Mouse (Mus musculus): ENCODE data around the gene Glis2. TPM values are rescaled to one million over a fixed set of nuclear protein-coding genes. Genes with fewer than 3 reads are reported as not detected.

The Glis2 gene
- total and polyA plus RNA-seq, 3 experiments, result 0.59 to 3.3 (median 2.5) TPM

GRCm38 (mm10) chr16:4590236-4590635 lies 4.3 kb upstream of the Glis2 start:
- H3K4me3 ChIP-seq (replicated peaks in 1 of 3; ENCODE audit: low read depth in 2 of 3, low read length in 2 of 3, poor library complexity in 1 of 3), result no peak overlapping the region
- in situ Hi-C loops (cut with MboI; ENCODE audit: low pct_ligation_motif_present, low pct_unique_long_range_greater_than_20kb, low sequenced_read_pairs), result no loop called here
- no peaks in the 10 kb centered on the region for H3K9me3 ChIP-seq (replicated peaks; ENCODE audit: low read length)
- H3K36me3 ChIP-seq (replicated peaks in 1 of 2; ENCODE audit: control insufficient read depth in 1 of 2, insufficient read depth in 1 of 2, low read length in 1 of 2), result no peaks in the 10 kb centered on the region
- dilution Hi-C loops (cut with MboI; ENCODE audit: extremely low pct_ligation_motif_present, extremely low pct_unique_long_range_greater_than_20kb, low sequenced_read_pairs), result no loop called here
- TF ChIP-seq ZKSCAN1 (IDR thresholded peaks at IDR 0.05; ENCODE audit: borderline replicate concordance, low read depth, low read length), result no peak
- no peak overlapping the region for H3K27ac ChIP-seq (ENCODE audit: insufficient read depth, low read depth)
- no peak overlapping the region for H3K9ac ChIP-seq (ENCODE audit: insufficient read depth, low read depth)
- peaks cover 14 to 32% of the 10 kb centered on the region in 2 experiments for H3K4me1 ChIP-seq (ENCODE audit: control insufficient read depth in 1 of 2, insufficient read depth in 2 of 2)
- peak; percentile 51 for DNase-seq (ENCODE audit: extremely low read depth)
- H3K79me2 ChIP-seq (replicated peaks; ENCODE audit: control insufficient read depth, extremely low read depth, insufficient read depth, poor library complexity, severe bottlenecking), result no peaks in the 10 kb centered on the region
- peaks cover 10% of the 10 kb centered on the region for H3K27me3 ChIP-seq (replicated peaks)
- H3K4me2 ChIP-seq (ENCODE audit: insufficient read depth, low read depth, poor library complexity, severe bottlenecking), result no peak overlapping the region

DNA sequence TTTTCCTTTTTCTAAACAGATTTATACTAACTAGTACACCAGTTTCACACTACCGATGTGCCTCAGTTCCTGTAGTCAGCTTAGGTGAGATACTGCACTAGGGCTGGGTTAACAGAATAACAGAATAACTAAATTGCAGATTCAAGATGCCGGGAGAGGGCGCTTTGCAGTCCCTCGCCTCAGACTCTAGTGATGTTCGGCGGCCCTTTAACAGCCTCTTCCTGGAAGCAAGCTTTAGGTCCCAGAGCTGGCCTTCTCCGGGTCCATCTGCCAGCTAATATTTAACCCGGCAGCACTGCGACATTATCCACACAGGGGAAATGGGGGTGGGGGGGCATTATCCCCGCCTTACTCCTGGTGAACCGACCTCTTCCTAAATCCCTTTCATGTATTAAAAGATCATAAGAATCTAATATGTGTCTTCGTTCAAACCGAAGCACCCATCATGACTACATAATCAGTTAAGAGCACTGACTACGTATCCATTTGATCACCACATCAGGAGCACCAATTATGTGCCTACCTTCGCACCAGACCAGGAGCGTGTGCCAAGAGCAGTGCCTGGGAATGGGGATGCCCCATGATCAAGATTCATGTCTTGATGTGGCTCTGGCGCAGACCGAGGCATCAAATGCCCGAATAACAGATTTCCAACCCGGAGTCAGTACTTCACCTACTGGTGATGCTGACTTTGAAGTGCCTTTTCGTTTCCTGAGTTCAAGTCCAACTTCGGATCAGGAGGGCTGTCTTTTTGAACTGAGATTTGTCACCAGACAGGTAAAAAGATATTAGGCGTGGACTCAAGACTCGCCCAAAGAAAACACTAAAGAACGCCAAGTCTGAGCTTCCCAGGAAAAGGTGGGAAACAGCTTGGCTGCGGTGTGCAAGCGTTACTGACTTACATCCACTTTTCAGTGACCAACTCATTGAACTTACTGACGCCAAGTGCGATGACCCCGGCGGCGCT lies 1.3 kb upstream of the Glis2 start:
- Histone ChIP-seq H3K36me3 (replicated peaks in 1 of 2; ENCODE audit: control insufficient read depth in 1 of 2, insufficient read depth in 1 of 2, low read length in 1 of 2) (no peaks in the 10 kb centered on the region), H3K4me3 (replicated peaks in 1 of 3; ENCODE audit: low read depth in 2 of 3, low read length in 2 of 3, poor library complexity in 1 of 3) (peak overlapping the region; percentile 52 to 66 (median 59)), H3K79me2 (replicated peaks; ENCODE audit: control insufficient read depth, extremely low read depth, insufficient read depth, poor library complexity, severe bottlenecking) (no peaks in the 10 kb centered on the region), H3K4me1 (ENCODE audit: control insufficient read depth in 1 of 2, insufficient read depth in 2 of 2) (peaks cover 14 to 26% of the 10 kb centered on the region in 2 experiments), H3K9ac (ENCODE audit: insufficient read depth, low read depth) (0 out of 2 replicates have a peak overlapping the region, but pooled peaks have one; percentile 88), H3K27me3 (replicated peaks) (peaks cover 30% of the 10 kb centered on the region), H3K27ac (ENCODE audit: insufficient read depth, low read depth) (no peak overlapping the region), H3K4me2 (ENCODE audit: insufficient read depth, low read depth, poor library complexity, severe bottlenecking) (peak overlapping the region; percentile 78), H3K9me3 (replicated peaks; ENCODE audit: low read length) (no peaks in the 10 kb centered on the region)
- in situ Hi-C loops (cut with MboI; ENCODE audit: low pct_ligation_motif_present, low pct_unique_long_range_greater_than_20kb, low sequenced_read_pairs) (no loop called here), dilution Hi-C loops (cut with MboI; ENCODE audit: extremely low pct_ligation_motif_present, extremely low pct_unique_long_range_greater_than_20kb, low sequenced_read_pairs) (no loop called here)
- TF ChIP-seq CTCF (conservative IDR thresholded peaks at IDR 0.05 in 1 of 2, IDR thresholded peaks at IDR 0.05 in 1 of 2; ENCODE audit: low read depth in 2 of 2, low read length in 2 of 2) (peak in 1 of 2 experiments; percentile 42; a peak in 2 of 4 replicates), ELF1 (IDR thresholded peaks at IDR 0.05; ENCODE audit: low read depth, low read length) (0 out of 2 replicates have a peak, but pooled peaks have one; percentile 29), MAX (IDR thresholded peaks at IDR 0.05; ENCODE audit: low read length) (no peak), USF1 (IDR thresholded peaks at IDR 0.05; ENCODE audit: low read depth, low read length) (no peak), RCOR1 (conservative IDR thresholded peaks at IDR 0.05; ENCODE audit: low read depth, low read length) (no peak)
- no peak for DNase-seq (ENCODE audit: extremely low read depth)

DNA sequence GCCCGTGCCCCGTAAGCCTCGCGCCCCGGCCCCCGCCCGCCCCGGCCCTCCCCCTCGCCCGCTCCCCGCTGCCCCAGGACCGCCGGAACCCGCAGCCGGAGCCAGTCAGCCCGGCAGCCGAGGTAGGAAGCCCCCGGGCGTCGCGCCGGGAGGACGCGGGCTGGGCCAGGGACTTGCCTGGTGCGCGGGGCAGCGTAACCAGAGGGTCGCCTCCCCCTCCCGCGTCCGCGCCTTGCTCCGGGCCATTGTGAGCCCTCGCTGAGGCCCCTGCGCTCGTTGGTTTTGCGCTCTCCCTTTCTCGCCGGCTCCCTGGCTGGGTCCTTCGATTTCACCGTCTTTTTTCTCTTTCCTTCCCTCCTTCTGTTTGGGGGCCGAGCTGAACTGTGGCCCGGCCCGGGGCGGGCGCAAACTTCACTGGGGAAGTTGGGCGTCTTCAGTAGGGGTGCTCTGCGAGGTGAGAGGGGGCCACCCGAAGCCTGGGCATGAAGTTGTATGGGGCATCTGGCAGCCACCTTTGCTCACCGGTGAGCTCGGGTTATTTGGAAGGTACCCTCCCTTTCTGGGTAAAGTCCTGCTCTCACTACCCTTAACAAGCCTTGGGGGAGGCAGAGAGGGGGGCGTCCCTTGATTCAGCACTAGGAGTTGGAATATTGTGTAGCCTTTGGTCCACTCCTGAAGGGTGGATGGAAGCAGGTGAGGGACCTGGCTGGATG lies 457 bp downstream of the Glis2 start:
- peak overlapping the region; percentile 78 for H3K4me2 ChIP-seq (ENCODE audit: insufficient read depth, low read depth, poor library complexity, severe bottlenecking)
- TF ChIP-seq UBTF (IDR thresholded peaks at IDR 0.05; ENCODE audit: low read depth, low read length) (peak; percentile 81), EP300 (IDR thresholded peaks at IDR 0.05; ENCODE audit: low read length) (no peak)
- H3K27me3 ChIP-seq (replicated peaks), result peaks cover 30% of the 10 kb centered on the region
- no peak overlapping the region for H3K27ac ChIP-seq (ENCODE audit: insufficient read depth, low read depth)
- no peaks in the 10 kb centered on the region for H3K79me2 ChIP-seq (replicated peaks; ENCODE audit: control insufficient read depth, extremely low read depth, insufficient read depth, poor library complexity, severe bottlenecking)
- dilution Hi-C loops (cut with MboI; ENCODE audit: extremely low pct_ligation_motif_present, extremely low pct_unique_long_range_greater_than_20kb, low sequenced_read_pairs) (no loop called here), in situ Hi-C loops (cut with MboI; ENCODE audit: low pct_ligation_motif_present, low pct_unique_long_range_greater_than_20kb, low sequenced_read_pairs) (no loop called here)
- H3K4me1 ChIP-seq (ENCODE audit: control insufficient read depth in 1 of 2, insufficient read depth in 2 of 2), result peaks cover 17 to 35% of the 10 kb centered on the region in 2 experiments
- DNase-seq (ENCODE audit: extremely low read depth), result no peak
- peak overlapping the region; percentile 88 for H3K9ac ChIP-seq (ENCODE audit: insufficient read depth, low read depth)
- peak overlapping the region; percentile 45 to 61 (median 52) for H3K4me3 ChIP-seq (replicated peaks in 1 of 3; ENCODE audit: low read depth in 2 of 3, low read length in 2 of 3, poor library complexity in 1 of 3)
- H3K36me3 ChIP-seq (replicated peaks in 1 of 2; ENCODE audit: control insufficient read depth in 1 of 2, insufficient read depth in 1 of 2, low read length in 1 of 2), result no peaks in the 10 kb centered on the region
- no peaks in the 10 kb centered on the region for H3K9me3 ChIP-seq (replicated peaks; ENCODE audit: low read length)

All from CH12.LX (cell line).